Mouse (Mus musculus) layer of hippocampus, adult 9-10 months (tissue): Measurements from ENCODE around the gene Rgs1.

Experiments used
- DNase-seq: peaks from one replicate; pipeline ENCODE4 v3.0.0; 2022; ENCODE audit warnings: low spot score

Gene Rgs1

GRCm38 (mm10) chr1:144197684-144198083, 51.4 kb downstream of the Rgs1 start:
- no peak for DNase-seq
